Mouse (Mus musculus): ENCODE measurements around the gene Lrrc58.

The Lrrc58 gene

GRCm38 (mm10) chr16:37869470-37870231, 1.5 kb downstream of the Lrrc58 start:
- no peak for DNase-seq

GRCm38 (mm10) chr16:37871112-37871715, 3.0 kb downstream of the Lrrc58 start:
- no peak for DNase-seq

DNA sequence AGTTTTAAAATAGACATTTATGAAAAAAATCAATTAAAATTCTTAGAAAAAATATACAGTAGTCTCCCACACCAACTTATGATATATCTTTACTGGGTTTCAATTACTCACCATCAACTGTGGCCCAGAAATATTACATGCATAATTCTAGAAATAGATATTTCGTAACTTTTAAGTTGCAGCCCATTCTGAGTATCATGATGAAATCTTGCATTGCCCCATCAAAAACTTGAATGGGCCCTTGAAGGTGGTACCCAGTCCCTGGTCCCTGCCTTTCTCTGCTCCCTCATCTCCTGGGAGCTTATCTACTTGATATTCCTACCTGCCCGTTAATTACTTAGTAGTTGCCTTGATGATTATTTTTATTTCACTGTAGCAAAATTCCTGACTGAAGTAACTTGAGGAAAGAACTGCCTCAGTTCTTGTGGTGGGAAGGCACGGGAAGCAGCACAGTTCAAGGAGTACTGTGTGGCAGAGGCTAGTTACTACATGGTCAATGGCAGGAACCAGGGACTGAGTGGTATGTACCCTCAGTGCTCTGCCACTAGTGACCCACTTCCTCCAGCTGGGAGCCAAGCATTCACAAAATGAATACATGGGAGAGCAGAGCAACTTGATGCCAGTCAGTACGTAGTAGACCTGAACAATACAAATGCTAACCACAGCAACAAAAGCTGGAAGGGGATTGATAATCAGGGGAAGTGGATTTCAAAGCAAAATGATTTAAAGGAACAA, 6.5 kb downstream of the Lrrc58 start:
- no peak for DNase-seq

DNA sequence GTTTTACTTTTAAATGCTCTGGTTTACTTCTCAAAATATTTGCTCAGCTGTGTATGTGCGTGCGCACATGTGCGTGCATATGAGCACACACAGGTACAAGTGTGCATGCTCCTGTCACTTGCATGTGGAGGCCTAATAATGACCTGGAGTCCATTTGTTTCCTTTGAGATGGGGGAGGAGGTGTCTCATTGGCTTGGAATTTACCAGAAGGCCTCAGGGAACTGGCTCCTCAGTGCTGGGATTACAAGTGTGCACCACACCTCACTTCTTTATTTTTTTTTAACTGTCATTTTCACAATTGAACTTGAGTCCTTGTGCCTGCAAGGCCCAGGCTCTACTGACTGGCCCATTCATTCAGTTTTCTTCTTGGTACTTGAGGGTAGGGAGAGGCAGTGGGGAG, 9.2 kb downstream of the Lrrc58 start:
- no peak for DNase-seq

- no peak for DNase-seq
Observed at GRCm38 (mm10) chr16:37878951-37879505, 10.8 kb downstream of the Lrrc58 start.

GRCm38 (mm10) chr16:37879750-37880419, 11.7 kb downstream of the Lrrc58 start:
- no peak for DNase-seq

DNA sequence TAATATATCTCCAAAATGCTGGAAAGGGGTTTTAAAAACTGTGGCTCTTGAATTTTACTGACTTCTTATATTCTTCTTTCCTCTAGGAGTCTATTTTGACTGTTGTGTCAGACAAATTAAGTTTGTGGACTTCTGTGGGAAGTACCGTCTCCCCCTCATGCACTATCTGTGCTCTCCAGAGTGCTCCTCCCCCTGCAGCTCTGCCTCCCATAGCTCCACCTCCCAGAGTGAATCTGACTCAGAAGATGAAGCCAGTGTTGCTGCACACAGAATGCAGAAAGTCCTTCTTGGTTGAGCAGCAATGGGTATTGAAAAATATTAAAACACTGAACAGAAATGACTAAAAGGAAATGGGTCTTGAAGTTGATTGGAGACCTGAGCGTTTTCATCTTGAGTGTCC, 13.0 kb downstream of the Lrrc58 start:
- DNase-seq = no peak

DNA sequence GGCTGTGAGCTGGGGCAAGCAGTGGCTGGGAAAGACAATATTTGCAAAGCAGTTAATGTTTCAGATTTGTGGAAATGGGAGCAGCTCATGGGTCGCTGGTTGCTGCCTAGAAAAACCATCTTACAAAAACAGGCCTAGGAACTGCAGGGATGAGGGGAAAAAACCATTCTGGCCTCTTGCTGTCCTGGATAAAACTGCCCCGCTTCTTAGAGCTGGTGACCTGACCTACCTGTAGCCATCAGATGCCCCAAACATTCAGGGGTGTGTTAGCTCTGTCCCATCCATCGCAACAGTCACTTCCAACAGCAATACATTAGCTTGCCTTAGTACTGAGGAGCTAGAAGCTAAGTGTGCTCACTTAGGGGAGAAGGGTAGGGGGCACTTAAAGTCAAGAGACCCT, 20.8 kb downstream of the Lrrc58 start:
- DNase-seq = no peak

- DNase-seq = no peak
Observed at GRCm38 (mm10) chr16:37892667-37893066, 24.5 kb downstream of the Lrrc58 start.

DNA sequence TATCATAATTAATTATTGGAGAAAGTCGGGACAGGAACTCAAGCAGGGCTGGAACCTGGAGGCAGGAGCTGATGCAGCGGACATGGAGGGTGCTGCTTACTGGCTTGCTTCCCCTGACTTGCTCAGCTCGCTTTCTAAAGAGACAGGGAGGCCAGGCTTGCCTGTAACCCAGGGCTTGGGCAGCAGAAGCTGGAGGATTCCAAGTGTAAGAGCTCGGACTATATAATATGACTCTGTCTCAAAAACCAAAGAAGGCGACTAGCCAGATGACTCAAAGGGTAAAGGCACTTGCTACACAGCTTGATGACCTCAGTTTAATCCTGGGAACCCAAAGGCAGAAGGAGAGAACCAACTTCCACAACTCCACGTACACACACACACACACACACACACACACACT, 25.2 kb downstream of the Lrrc58 start:
- DNase-seq = no peak

DNA sequence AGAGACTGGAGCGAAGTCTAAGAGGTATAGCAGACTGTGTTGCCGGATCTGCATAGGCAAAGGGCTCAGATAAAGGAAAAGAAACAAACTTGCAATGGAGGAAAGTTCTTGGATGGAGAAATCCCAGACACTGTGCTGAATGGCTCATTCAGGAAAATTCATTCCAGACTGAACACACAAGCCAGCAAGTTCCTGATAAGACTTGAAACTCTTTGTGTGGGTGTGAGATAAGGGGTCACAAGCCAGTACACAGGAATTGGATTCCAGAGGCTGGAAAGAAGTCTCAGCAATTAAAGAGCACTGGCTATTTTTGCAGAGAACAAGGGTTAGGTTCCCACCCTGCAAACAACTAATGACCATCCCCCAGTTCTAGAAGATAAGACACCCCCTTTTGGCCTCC, 25.8 kb downstream of the Lrrc58 start:
- no peak for DNase-seq

DNA sequence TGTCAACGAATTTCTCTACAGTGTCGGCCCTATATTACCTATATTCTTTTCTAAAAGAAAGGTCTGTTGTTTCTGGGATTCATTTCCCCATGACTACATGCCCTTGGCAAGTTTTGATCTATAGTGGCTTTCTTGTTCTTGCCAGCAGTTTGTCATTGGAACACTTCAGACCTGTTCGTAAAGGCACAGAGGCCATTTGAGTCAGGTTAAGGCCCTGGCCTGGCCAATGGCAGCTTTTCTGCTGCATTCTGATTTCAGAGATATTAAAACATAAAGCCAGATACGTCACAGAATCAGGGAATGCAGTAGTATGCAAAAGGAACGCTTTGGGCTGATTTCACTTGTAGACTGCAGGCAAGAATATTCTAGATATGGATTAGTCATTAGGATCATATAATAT, 30.6 kb downstream of the Lrrc58 start:
- DNase-seq = no peak

DNA sequence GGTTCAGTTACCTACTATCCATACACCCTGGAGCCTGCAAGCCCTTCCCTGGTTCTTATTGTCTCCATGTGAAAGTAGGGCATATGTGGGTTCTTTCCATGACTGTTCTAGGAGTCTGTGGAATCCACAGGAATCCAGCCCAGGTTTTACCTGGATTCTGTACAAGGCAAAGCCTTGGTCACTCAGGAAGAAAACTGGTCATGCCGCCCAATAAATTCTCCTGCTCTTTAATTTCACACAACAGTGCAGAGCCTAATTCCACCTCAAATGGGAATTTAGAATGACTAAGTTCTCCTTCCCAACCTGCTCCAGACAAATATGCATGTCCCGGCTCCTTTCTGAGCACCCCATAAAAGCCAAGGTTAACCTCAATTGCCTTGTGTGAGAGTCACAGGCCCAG, 31.2 kb downstream of the Lrrc58 start:
- DNase-seq = no peak

DNA sequence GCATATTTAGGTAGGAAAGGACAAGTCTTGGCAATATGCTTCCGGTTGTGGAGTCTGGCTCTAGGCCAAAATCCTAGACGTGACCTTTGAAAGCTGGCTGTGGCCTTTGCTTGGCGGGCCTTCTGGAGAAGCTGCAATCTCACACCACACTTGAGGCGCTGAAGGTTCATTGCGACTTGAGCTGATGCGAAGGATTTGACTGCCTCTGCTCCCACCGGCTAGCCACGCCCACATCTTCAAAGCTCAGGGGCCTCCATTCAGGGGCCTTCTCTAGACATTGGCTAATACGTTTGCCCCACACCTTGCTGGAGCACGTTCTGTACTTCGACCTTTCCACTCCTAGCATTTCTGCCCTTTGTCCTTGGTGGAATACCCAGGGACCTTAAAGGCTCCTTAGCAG, 33.1 kb downstream of the Lrrc58 start:
- DNase-seq = no peak

DNA sequence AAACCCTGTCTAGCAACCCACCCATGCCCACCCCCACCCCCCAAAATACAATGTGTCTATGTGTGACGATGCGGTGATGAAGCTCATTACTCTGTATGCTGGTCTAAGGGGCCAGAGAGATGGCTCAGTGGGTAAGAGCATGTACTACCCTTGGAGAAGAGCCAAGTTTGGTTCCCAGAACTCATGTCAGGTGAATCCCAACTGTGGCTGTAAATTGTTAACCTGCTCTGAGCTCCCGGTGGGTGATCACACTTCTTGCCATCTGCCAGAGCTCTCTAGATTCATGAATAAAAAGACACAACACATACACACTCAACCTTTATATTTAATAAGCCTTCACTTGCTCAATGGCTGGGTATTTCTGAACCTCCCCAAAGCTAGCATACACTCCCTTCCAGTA, 38.3 kb downstream of the Lrrc58 start:
- no peak for DNase-seq

GRCm38 (mm10) chr16:37911086-37911485, 42.9 kb downstream of the Lrrc58 start:
- DNase-seq = no peak

DNA sequence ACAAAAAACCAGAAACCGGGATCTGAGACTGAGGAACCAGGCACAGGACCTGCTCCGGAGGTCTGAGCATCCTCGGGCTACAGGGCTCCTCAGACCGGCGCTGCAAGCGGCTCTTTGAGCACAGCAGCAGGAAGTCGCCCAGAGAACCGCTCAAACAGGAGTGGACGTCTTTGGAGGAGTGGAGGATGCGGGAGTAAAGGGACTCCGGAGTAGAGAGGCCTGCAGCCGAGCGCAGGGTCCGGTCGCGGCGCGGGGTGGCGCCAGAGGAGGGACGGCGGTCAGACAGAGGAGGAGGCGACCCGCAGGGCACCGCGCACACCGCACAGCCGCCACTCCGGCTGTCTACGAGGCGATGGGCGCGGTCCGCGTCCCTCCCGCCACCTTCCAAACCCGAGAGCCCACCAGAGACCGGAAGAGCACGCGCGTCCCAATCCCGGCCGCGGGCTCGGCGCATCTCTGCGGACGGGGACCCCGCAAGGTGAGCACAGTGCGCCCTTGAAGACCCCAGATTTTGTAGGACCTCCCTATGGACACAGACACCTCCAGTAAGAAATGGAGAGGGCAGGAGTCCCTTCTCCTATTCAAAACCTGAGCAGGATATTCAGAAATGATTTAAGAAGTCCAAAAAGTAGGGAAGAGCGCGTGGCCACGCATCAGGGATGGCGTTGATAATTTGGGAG, 48.1 kb downstream of the Lrrc58 start, which contains the start of gene Gpr156:
Gpr156 (plus strand) TSS at position 359 of the 680 bp plus-strand sequence.
- peak; percentile 37 to 48 for DNase-seq

DNA sequence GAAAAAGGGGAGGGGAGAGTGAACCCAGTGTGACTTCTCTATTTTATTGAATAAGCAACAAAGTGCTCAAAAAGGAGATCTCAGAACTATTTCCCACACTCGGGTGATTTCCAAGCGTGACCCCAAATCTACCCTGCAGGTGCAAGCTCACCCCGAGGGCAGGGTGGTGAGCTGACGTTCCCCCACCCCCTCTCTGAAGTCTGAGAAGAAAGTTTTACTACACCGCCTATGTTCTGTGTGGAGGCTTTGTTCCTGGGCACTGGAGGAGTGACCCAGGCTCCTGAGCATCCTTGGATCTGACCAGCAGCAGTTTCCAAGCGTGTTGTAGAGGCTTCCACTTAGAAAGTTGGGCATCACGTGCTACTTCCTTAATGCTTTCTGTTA, 48.6 kb downstream of the Lrrc58 start:
- DNase-seq = no peak

GRCm38 (mm10) chr16:37919000-37919399, 50.8 kb downstream of the Lrrc58 start:
- DNase-seq = no peak

DNA sequence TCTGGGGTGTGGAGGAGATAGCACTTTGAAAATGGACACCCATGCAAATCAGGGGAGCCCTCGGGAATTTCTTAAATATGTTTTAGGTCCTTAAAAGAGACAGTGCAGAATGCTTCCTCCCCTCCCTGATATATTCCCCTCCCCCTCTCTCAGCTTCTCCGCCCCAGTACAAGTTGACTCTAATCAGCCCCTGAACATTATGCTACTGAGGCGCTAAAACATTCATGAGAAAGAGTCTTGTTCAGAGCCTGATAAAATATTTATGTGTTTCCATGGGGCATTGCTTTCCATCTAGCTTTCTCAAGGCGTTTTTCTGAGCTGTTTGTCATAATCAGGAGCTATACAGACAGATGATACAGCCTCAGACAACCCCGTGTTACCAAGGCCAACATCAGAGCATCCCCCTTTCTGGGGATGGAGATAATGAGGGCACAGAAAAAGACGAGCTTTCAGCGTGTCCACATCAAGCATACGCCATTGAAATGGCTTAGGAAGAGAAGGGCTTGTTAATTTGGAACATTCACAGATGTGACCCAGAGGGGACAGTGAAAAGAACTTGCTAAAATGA, 52.7 kb downstream of the Lrrc58 start:
- DNase-seq = no peak

- no peak for DNase-seq
Observed at GRCm38 (mm10) chr16:37926087-37926486, 57.9 kb downstream of the Lrrc58 start.

- no peak for DNase-seq
Observed at GRCm38 (mm10) chr16:37927117-37927516, 58.9 kb downstream of the Lrrc58 start.

Data from cerebellum, postnatal 36 days (tissue).